Mouse (Mus musculus) bone marrow macrophage, adult 2 months (primary cell): Measurements from ENCODE around the gene Hist1h2ba.

Source experiments
- CTCF ChIP-seq: IDR thresholded peaks from 2 replicates; pipeline ENCODE4 v1.5.1; 2012; ENCODE audit warnings: low read depth, mild to moderate bottlenecking, low read length, moderate library complexity
- POLR2A ChIP-seq: IDR thresholded peaks from 2 replicates; pipeline ENCODE4 v1.6.1; 2012; ENCODE audit warnings: mild to moderate bottlenecking, low read depth, low read length, borderline replicate concordance

GRCm38 (mm10) chr13:23928637-23929036 lies 5.3 kb downstream of the Hist1h2ba start:
- TF ChIP-seq CTCF (no peak), POLR2A (no peak)
